Mouse (Mus musculus) bone marrow, adult 2 months (tissue): ENCODE data around the gene Tmem79. TPM values are rescaled to one million over a fixed set of nuclear protein-coding genes. Genes with fewer than 3 reads are reported as not detected.
A peak's percentile ranks its signal among the peaks of the same experiment; 100 is the strongest.

ENCODE experiments used
- H3K27ac ChIP-seq: fragments of 200-500 bp; 2 replicates; pipeline ENCODE4 v1.5.1; 2012; ENCODE audit warnings: low read depth, mild to moderate bottlenecking, control low read depth, inconsistent platforms, low read length; ENCODE audit not compliant: control insufficient read depth, poor library complexity, insufficient read depth
- H3K4me1 ChIP-seq: fragments of 200-500 bp; 2 replicates; pipeline ENCODE4 v1.6.1; 2011; ENCODE audit warnings: low read length; ENCODE audit not compliant: control insufficient read depth, insufficient read depth
- H3K4me3 ChIP-seq: fragments of 200-500 bp; replicated peaks from 2 replicates; pipeline ENCODE3; 2011; ENCODE audit warnings: mild to moderate bottlenecking, low read depth, low read length, control low read depth; ENCODE audit not compliant: control insufficient read depth
- CTCF ChIP-seq: fragments of 200-500 bp; IDR thresholded peaks from 2 replicates; pipeline ENCODE4 v1.5.1; 2011; ENCODE audit warnings: low read length, control low read depth; ENCODE audit not compliant: control insufficient read depth, insufficient read depth
- POLR2A ChIP-seq: fragments of 200-500 bp; IDR thresholded peaks from 2 replicates; pipeline ENCODE4 v1.6.1; 2011; ENCODE audit warnings: low read depth, mild to moderate bottlenecking, control low read depth, low read length, borderline replicate concordance; ENCODE audit not compliant: control insufficient read depth
- WGBS: fragments of 180-500 bp; shearing (Covaris S2); methylation state at CpG from one replicate; pipeline ENCODE4 v1.1.7; 2018; 5-methylcytosine and 5-hydroxymethylcytosine counted together
- polyA plus RNA-seq: library from polyadenylated mRNA; stranded (reverse); fragments of >200 nt; gene quantifications from 2 replicates; pipeline ENCODE4 v1.2.4, GENCODE M21; 2011; ENCODE audit warnings: low replicate concordance; ENCODE audit not compliant: missing spikeins, insufficient read depth, insufficient read length

Tmem79 gene
- polyA plus RNA-seq, 1 experiment: 1.8 TPM

- Histone ChIP-seq H3K4me3 (no peak overlapping the region), H3K4me1 (peaks cover 2% of the 10 kb centered on the region), H3K27ac (no peak overlapping the region; the same call in 1 of the 2 replicates)
- TF ChIP-seq CTCF (no peak), POLR2A (no peak)
- WGBS: 50% methylated on average over 34 of the region's 34 CpGs
Observed at GRCm38 (mm10) chr3:88365705-88366361, 29.9 kb upstream of the Tmem79 start.

GRCm38 (mm10) chr3:88364337-88364736 is 28.4 kb upstream of the Tmem79 start, which contains the start of gene Paqr6:
Gene Paqr6, plus strand, starts transcription at chr3:88364584.
- Histone ChIP-seq H3K27ac (peak within 1 kb of the TSS; percentile 2; the same call in 1 of the 2 replicates), H3K4me3 (no peak within 1 kb of the TSS), H3K4me1 (peaks cover 2% of the 10 kb centered on the region)
- WGBS: 52% methylated on average over 16 of the region's 16 CpGs
- no peak for TF ChIP-seq POLR2A

DNA sequence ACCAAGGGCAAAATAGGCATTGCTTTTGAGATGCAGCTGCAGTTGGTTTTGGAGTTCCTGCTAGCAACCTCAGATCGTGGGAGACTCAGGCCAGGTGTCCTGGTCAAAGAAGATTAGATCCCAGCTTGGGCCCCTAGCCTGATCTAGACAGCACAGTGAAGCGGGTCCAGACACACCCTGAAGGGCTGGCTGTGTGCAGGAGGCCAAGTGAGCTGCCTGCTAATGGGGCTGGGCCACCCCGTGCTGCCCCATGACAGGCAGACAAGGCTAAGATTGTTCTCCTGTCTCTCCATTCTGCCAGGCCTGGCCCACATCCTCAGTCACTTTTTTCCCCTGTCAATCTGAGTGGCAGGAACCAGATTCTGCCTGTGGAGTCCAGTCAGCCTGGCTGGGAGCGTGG is 27.8 kb upstream of the Tmem79 start:
- Histone ChIP-seq H3K4me3 (no peak overlapping the region), H3K4me1 (peaks cover 2% of the 10 kb centered on the region), H3K27ac (peak overlapping the region; percentile 2; the same call in 1 of the 2 replicates)
- TF ChIP-seq CTCF: no peak
- TF ChIP-seq POLR2A: no peak
- 55% methylated on average over 4 of the region's 4 CpGs for WGBS

GRCm38 (mm10) chr3:88361612-88362313 is 25.8 kb upstream of the Tmem79 start:
- no peak overlapping the region for H3K4me3 ChIP-seq

GRCm38 (mm10) chr3:88361096-88361495 is 25.1 kb upstream of the Tmem79 start:
- WGBS: 24% methylated on average over 6 of the region's 6 CpGs
- Histone ChIP-seq H3K4me3 (no peak overlapping the region), H3K27ac (no peak overlapping the region), H3K4me1 (peaks cover 2% of the 10 kb centered on the region)
- TF ChIP-seq POLR2A (no peak), CTCF (no peak)

More at GRCm38 (mm10) chr3:88361612-88362313, 25.8 kb upstream of the Tmem79 start:
- H3K4me1 ChIP-seq: peaks cover 2% of the 10 kb centered on the region
- no peak overlapping the region for H3K27ac ChIP-seq
- 78% methylated on average over 2 of the region's 2 CpGs for WGBS
- TF ChIP-seq CTCF (no peak), POLR2A (no peak)

GRCm38 (mm10) chr3:88359989-88360388 is 24.0 kb upstream of the Tmem79 start:
- TF ChIP-seq POLR2A (no peak), CTCF (no peak)
- Histone ChIP-seq H3K27ac (no peak overlapping the region), H3K4me1 (peaks cover 2% of the 10 kb centered on the region), H3K4me3 (no peak overlapping the region)
- 79% methylated on average over 3 of the region's 3 CpGs for WGBS

DNA sequence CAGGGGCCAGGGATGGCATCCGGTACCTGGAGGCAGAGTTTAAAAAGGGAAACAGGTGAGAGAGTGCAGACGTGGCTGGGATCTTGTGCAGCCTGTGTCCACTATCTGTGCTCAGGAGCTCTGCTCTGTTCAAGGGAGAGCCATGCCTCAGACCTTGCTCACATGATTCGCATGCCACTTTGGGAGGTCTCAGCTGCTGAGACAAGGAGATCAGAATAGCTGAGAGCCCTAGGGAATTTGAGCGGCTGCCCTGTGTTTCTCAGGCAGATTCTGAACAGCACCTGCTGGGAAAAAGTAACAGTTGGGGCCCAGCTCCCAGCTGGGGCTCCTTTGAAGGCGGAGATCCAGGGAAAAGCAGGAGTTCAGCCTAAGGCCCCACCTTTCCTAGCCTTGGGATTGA is 23.6 kb upstream of the Tmem79 start:
- Histone ChIP-seq H3K4me1 (peaks cover 2% of the 10 kb centered on the region), H3K4me3 (no peak overlapping the region), H3K27ac (no peak overlapping the region)
- 78% methylated on average over 5 of the region's 5 CpGs for WGBS
- TF ChIP-seq CTCF (no peak), POLR2A (no peak)

DNA sequence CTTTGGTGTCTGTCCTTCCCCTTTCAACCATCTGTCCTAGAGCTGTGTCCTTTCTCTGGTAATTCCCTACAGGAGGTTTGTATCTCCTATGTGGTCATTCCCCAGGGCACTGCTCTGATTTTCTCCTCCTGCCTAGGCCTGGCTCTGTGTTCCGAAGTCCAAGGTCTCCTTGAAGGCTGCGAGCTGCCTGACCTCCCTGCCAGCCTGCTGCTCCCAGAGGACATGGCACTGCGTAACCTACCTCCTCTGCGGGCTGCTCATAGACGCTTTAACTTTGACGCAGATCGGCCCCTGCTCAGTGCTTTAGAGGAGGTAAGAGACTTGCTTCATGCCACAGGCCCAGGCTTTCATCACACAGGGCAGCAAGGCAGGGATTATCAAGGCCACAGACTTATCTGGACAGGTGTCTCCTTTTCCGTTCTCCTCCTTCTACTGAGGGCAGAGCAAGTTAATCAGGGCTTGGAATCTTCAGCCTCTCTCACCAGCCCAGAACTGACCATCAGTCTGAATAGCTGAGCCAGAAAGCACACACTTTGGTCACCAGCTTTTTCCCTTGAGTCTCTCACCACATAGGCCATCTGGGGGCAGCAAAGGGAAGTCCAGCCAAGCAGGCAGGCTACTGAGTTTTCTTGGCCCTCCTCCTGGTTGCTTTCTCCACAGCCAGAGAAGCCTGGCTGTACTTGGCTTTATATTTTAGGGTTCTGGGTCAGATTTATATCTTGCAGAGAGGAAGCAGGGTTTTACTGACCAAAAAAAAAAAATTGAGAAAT is 18.6 kb upstream of the Tmem79 start:
- TF ChIP-seq CTCF: no peak
- TF ChIP-seq POLR2A: no peak
- 87% methylated on average over 8 of the region's 8 CpGs for WGBS
- H3K27ac ChIP-seq: no peak overlapping the region
- H3K4me1 ChIP-seq: no peaks in the 10 kb centered on the region
- H3K4me3 ChIP-seq: no peak overlapping the region
